Comparison of ENCODE assay signal across 20 mouse cellular contexts in the genomic region with DNA sequence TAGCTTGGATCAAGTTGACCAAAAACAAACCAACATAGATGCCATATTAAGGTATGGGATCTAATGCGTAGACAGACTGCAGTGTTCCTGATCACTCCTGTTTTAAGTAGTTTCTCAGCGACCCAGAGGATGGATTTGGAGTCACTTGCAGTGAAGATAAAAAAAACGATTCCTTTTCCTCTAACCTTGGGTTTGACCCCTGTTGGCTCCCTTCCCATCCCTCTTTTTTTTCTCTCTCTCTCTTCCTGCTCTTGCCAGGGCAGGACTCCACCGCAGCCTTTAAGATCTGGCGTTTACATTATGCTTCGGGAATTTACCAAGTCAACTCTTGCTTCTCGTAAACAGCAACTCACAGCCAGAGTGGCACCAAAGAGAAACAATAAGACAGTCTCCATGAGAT.
DNase-seq lines count a peak whose midpoint lies in the region; ATAC-seq and TF ChIP-seq lines count a peak whose summit lies in the region.
"Had no signal": no experiment of that assay in that cellular context is flagged by ENCODE, and none has a peak within 500 bp of the region (broad histone marks: within the 10 kb centered on the region; RNA-seq: fewer than 3 reads in every experiment).

No protein-coding gene starts in this region.

- peak; percentile 43; the same call in 1 of the 2 replicates for TF ChIP-seq EP300 in lung, postnatal 0 days (IDR thresholded peaks at IDR 0.05)

- 40% methylated on average over 7 of the region's 7 CpGs for WGBS in heart, embryonic 13.5 days
- 56% methylated on average over 7 of the region's 7 CpGs for WGBS in kidney, adult 2 months
- 30% methylated on average over 7 of the region's 7 CpGs for WGBS in lung, postnatal 0 days

- H3K4me2 ChIP-seq in heart, embryonic 13.5 days, result no peak overlapping the region
- H3K4me2 ChIP-seq in lung, postnatal 0 days (replicated peaks; ENCODE audit: low read depth, low read length), result no peak overlapping the region
- H3K4me2 ChIP-seq: forebrain, embryonic 13.5 days; hindbrain, embryonic 13.5 days had no signal

- TF ChIP-seq CTCF in kidney, adult 2 months (conservative IDR thresholded peaks at IDR 0.05; ENCODE audit: insufficient read depth, insufficient read length, low read depth, low read length), result no peak
- TF ChIP-seq CTCF in lung, postnatal 0 days (IDR thresholded peaks at IDR 0.05), result no peak

- peak overlapping the region; percentile 51 for H3K27ac ChIP-seq in heart, embryonic 13.5 days (replicated peaks)
- no peak overlapping the region for H3K27ac ChIP-seq in kidney, adult 2 months (ENCODE audit: insufficient read depth, low read depth, low read length)
- H3K27ac ChIP-seq in lung, postnatal 0 days (ENCODE audit: low read length), result no peak overlapping the region
- H3K27ac ChIP-seq: embryonic facial prominence, embryonic 10.5 days; forebrain, embryonic 13.5 days; hindbrain, embryonic 13.5 days; hindbrain, postnatal 0 days had no signal

- no peak for ATAC-seq in heart, embryonic 13.5 days (ENCODE audit: extremely low read depth, insufficient number of reproducible peaks, low FRiP score, low TSS enrichment)
- peak; percentile 25; the same call in 1 of the 2 replicates for ATAC-seq in lung, postnatal 0 days
- ATAC-seq: CD4-positive, CD25-positive, alpha-beta regulatory T cell, adult 4 months; forebrain, embryonic 13.5 days; forebrain, postnatal 0 days; hindbrain, postnatal 0 days had no signal

- peaks cover 22% of the 10 kb centered on the region; the same call in 1 of the 2 replicates for H3K36me3 ChIP-seq in heart, embryonic 13.5 days
- H3K36me3 ChIP-seq in kidney, adult 2 months (ENCODE audit: control insufficient read depth, insufficient read depth, low read length), result no peaks in the 10 kb centered on the region
- no peaks in the 10 kb centered on the region for H3K36me3 ChIP-seq in lung, postnatal 0 days (ENCODE audit: insufficient read depth, low read length)
- H3K36me3 ChIP-seq: embryonic facial prominence, embryonic 10.5 days; G1E had no signal

- no peak for TF ChIP-seq POLR2A in kidney, adult 2 months (IDR thresholded peaks at IDR 0.05; ENCODE audit: low read depth, low read length)

- no peak overlapping the region for H3K9ac ChIP-seq in heart, embryonic 13.5 days
- no peak overlapping the region for H3K9ac ChIP-seq in lung, postnatal 0 days (replicated peaks; ENCODE audit: low read depth)
- H3K9ac ChIP-seq: forebrain, embryonic 13.5 days; forebrain, postnatal 0 days; hindbrain, embryonic 13.5 days had no signal

- no peaks in the 10 kb centered on the region for H3K9me3 ChIP-seq in heart, embryonic 13.5 days
- no peaks in the 10 kb centered on the region for H3K9me3 ChIP-seq in lung, postnatal 0 days (ENCODE audit: low read length)
- H3K9me3 ChIP-seq: embryonic facial prominence, embryonic 10.5 days; forebrain, embryonic 13.5 days; hindbrain, embryonic 13.5 days had no signal

- no peaks in the 10 kb centered on the region for H3K27me3 ChIP-seq in heart, embryonic 13.5 days (replicated peaks)
- no peaks in the 10 kb centered on the region for H3K27me3 ChIP-seq in kidney, adult 2 months (replicated peaks; ENCODE audit: control insufficient read depth, insufficient read depth, low read length)
- H3K27me3 ChIP-seq in lung, postnatal 0 days (replicated peaks; ENCODE audit: insufficient read depth, low read length), result no peaks in the 10 kb centered on the region
- H3K27me3 ChIP-seq: forebrain, embryonic 13.5 days; hindbrain, embryonic 13.5 days had no signal

- H3K4me3 ChIP-seq in heart, embryonic 13.5 days, result no peak overlapping the region
- H3K4me3 ChIP-seq in kidney, adult 2 months (ENCODE audit: insufficient read depth, low read depth, low read length), result no peak overlapping the region
- no peak overlapping the region for H3K4me3 ChIP-seq in lung, postnatal 0 days (ENCODE audit: low read depth, low read length)
- H3K4me3 ChIP-seq: embryonic facial prominence, embryonic 10.5 days; forebrain, embryonic 13.5 days; hindbrain, embryonic 13.5 days had no signal

- peaks cover 56% of the 10 kb centered on the region for H3K4me1 ChIP-seq in heart, embryonic 13.5 days
- peaks cover 26% of the 10 kb centered on the region for H3K4me1 ChIP-seq in kidney, adult 2 months (ENCODE audit: control insufficient read depth, insufficient read depth, low read length)
- peaks cover 5% of the 10 kb centered on the region; the same call in 1 of the 2 replicates for H3K4me1 ChIP-seq in lung, postnatal 0 days (ENCODE audit: insufficient read depth, low read depth, low read length)

- DNase-seq in adrenal gland, postnatal 10 days, result peak; percentile 37
- no peak for DNase-seq in adrenal gland, adult 18-20 months (ENCODE audit: low spot score in 2 of 2)
- no peak for DNase-seq in heart, adult 8-10 months (ENCODE audit: low spot score)
- peak; percentile 37 for DNase-seq in kidney, adult 2 months
- DNase-seq in kidney, adult 8-10 months, result no peak
- DNase-seq in lung, postnatal 0 days (ENCODE audit: low spot score), result peak; percentile 30
- no peak for DNase-seq in lung, postnatal 25 days (ENCODE audit: low spot score)
- DNase-seq: B cell, adult 2 months; cerebellum, adult 2 months; cerebellum, postnatal 10 days; forebrain, postnatal 0 days; gastrocnemius, postnatal 14 days; heart, postnatal 10 days had no signal

Comparison
In these comparisons a context has a peak if more than half of its experiments do, and no peak if none do; other contexts are left out.
1. DNase-seq: peak in adrenal gland, postnatal 10 days (single experiment), kidney, adult 2 months (single experiment) and lung, postnatal 0 days (single experiment); none in adrenal gland, adult 18-20 months (0 of 2), heart, adult 8-10 months (single experiment), kidney, adult 8-10 months (0 of 2) and lung, postnatal 25 days (single experiment).